Mouse (Mus musculus) thymus, adult 2 months (tissue): ENCODE data around the gene Rars.

ENCODE experiments used
- CTCF ChIP-seq: fragments of 200-500 bp; IDR thresholded peaks from 2 replicates; pipeline ENCODE4 v1.5.1; 2012; ENCODE audit warnings: mild to moderate bottlenecking, control low read depth, low read length, moderate library complexity, borderline replicate concordance; ENCODE audit not compliant: control insufficient read depth, poor library complexity, insufficient read depth; ENCODE audit errors: extremely low read depth
- POLR2A ChIP-seq: fragments of 200-500 bp; IDR thresholded peaks from 2 replicates; pipeline ENCODE4 v1.6.1; 2012; ENCODE audit warnings: mild to moderate bottlenecking, low read length, control low read depth, moderate library complexity; ENCODE audit not compliant: control insufficient read depth, poor library complexity, insufficient read depth; ENCODE audit errors: extremely low read depth

DNA sequence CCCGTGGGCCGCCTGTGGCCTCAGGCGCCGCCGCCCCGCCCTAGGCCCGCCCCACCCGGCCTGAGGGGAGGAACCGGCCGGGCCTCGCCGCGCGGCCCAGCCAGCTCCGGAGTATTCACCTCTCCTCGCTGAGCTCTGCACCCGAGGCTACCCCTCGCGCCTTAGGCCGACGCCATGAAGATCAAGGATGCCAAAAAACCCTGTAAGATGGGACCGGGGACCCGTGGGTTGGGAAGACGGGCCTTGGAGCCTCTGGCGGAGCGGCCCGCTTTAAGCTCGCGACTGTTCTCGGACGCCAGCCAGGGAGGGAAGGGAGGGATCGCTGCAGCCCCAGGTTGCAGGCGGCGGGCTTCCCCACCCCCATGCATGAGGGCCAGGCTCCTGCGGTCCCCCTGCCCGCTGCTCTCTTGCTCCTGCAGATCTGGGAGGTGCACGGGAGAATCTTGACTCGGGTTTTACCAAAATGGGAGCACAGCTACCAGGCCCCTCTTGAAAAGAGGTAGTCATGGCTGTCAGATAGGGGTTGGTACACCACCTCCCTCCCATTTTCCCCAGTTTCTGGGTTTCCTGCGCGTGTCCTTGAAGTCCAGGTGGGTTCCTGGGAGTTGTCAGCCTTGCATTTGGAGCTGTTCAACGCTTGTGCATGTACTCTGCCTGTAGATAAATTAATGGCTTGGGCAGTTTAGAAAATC is 64.4 kb downstream of the Rars start:
- TF ChIP-seq CTCF: no peak
- TF ChIP-seq POLR2A: peak; percentile 13; the same call in 1 of the 2 replicates
